Mouse (Mus musculus) brain, embryonic 14.5 days (tissue): ENCODE data around the gene Clk3. TPM values are rescaled to one million over a fixed set of nuclear protein-coding genes. Genes with fewer than 3 reads are reported as not detected.
A peak's percentile ranks its signal among the peaks of the same experiment; 100 is the strongest.

ENCODE experiments used
- DNase-seq: peaks from one replicate; pipeline ENCODE4 v3.0.0-alpha.2; 2011; ENCODE audit warnings: low read depth
- CTCF ChIP-seq: fragments of 200-500 bp; IDR thresholded peaks from 2 replicates; pipeline ENCODE4 v1.5.1; 2012; ENCODE audit warnings: inconsistent platforms, mild to moderate bottlenecking, moderate library complexity, borderline replicate concordance; ENCODE audit not compliant: insufficient read depth, insufficient read length; ENCODE audit errors: extremely low read depth
- POLR2A ChIP-seq: fragments of 200-500 bp; IDR thresholded peaks from 2 replicates; pipeline ENCODE4 v1.6.1; 2012; ENCODE audit warnings: mild to moderate bottlenecking, inconsistent platforms, borderline replicate concordance; ENCODE audit not compliant: poor library complexity, insufficient read depth, insufficient read length, severe bottlenecking; ENCODE audit errors: extremely low read depth
- polyA plus RNA-seq: library from polyadenylated mRNA; depleted of rRNA; stranded (reverse); fragments of >200 nt; gene quantifications from 2 replicates; pipeline ENCODE4 v1.2.3, GENCODE M21; 2012

The Clk3 gene
- polyA plus RNA-seq, 1 experiment = 153 TPM

DNA sequence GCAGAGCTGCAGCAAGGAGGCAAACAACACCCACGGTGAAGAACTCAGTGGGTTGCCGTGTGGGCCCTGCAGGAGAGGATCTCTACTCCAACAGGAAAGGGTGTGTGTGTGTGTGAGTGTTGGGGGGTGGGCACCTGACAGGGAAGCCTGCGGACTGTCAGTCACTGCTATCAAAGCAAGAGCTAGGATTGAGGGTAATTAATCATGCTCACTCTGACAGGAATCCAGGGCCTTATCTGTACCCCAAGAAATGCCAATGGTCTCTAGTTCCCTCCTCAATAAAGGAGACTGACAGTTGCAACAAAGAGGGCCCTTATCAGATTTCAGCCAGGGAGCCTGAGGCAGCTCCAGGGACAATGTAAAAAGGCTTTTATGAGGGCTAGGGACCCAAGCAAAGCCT is 37.4 kb upstream of the Clk3 start:
- no peak for DNase-seq
- TF ChIP-seq POLR2A (no peak), CTCF (no peak)

GRCm38 (mm10) chr9:57800325-57800975 is 34.8 kb upstream of the Clk3 start:
- TF ChIP-seq CTCF = no peak
- no peak for TF ChIP-seq POLR2A
- DNase-seq = no peak

- peak; percentile 68 for DNase-seq
- TF ChIP-seq POLR2A (no peak), CTCF (no peak)
Measured at GRCm38 (mm10) chr9:57798725-57799253, 33.1 kb upstream of the Clk3 start.

- no peak for DNase-seq
- TF ChIP-seq CTCF (no peak), POLR2A (no peak)
Measured at GRCm38 (mm10) chr9:57797456-57797855, 31.8 kb upstream of the Clk3 start.

DNA sequence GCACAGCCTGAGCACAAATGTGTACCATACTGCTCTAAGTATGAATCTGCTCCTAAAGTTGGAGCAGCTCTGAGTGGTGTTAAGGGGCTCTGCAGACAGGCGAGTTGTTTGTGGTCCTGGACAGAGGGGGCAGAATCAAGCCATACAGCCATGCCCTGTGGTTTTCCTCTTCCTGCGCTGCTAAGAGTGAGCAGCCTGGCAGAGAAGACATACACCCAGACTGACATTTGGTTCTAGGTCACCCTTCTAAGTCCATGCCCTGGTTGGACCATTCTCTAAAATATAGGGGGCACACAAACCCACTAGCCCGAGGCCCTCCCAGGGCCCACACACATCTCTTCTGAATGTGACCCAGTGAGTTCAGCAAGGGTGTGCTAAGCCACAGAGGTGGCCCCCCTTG is 24.1 kb upstream of the Clk3 start:
- no peak for DNase-seq
- TF ChIP-seq POLR2A (no peak), CTCF (no peak)

DNA sequence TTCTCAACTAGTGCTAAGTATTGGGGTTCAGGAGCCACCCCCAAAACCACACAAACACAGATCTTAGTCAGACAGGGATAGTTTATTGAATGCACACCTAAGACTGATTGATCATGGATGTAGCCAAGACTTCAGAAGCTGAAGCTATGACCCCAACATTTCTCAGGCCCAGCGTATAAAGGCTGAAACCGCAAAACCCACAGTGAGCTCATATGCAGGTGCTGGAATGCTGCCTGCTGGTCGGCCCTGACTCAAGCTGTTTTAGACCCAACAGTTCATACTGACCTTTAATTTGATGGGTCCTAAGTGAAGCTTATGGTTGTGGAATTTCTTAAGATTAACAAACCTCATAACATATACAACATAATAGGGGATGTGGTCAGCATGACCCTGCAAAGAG is 17.0 kb upstream of the Clk3 start:
- no peak for DNase-seq
- TF ChIP-seq CTCF (no peak), POLR2A (no peak)

- TF ChIP-seq CTCF (no peak), POLR2A (no peak)
- peak; percentile 22 for DNase-seq
Measured at GRCm38 (mm10) chr9:57775736-57776135, 10.1 kb upstream of the Clk3 start.

- no peak for DNase-seq
- TF ChIP-seq CTCF (no peak), POLR2A (no peak)
Measured at GRCm38 (mm10) chr9:57775026-57775425, 9.4 kb upstream of the Clk3 start.

- TF ChIP-seq CTCF (no peak), POLR2A (no peak)
- peak; percentile 23 for DNase-seq
Measured at GRCm38 (mm10) chr9:57774168-57774567, 8.5 kb upstream of the Clk3 start.

DNA sequence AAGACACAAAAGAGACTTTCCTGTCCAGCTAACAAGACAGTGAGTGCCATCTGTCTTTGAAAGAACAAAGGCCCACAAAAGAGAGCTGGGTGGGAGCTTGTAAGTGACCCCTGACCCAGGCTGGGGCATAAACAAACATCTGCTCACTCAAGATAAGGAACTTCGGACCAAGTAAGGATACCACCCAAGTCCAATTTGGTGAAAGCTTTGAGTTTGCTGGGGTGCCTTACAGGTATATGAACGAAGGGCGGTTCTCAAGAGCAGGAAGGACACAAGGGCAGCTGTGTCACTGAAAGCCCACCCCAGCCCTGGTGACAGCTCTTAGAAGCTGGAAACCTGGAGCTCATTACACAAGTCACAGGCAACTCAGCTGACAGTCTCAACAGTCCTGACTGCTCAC is 8.1 kb upstream of the Clk3 start:
- no peak for TF ChIP-seq POLR2A
- no peak for TF ChIP-seq CTCF
- no peak for DNase-seq

- no peak for DNase-seq
- TF ChIP-seq POLR2A = no peak
- no peak for TF ChIP-seq CTCF
Measured at GRCm38 (mm10) chr9:57770836-57771235, 5.2 kb upstream of the Clk3 start.

DNA sequence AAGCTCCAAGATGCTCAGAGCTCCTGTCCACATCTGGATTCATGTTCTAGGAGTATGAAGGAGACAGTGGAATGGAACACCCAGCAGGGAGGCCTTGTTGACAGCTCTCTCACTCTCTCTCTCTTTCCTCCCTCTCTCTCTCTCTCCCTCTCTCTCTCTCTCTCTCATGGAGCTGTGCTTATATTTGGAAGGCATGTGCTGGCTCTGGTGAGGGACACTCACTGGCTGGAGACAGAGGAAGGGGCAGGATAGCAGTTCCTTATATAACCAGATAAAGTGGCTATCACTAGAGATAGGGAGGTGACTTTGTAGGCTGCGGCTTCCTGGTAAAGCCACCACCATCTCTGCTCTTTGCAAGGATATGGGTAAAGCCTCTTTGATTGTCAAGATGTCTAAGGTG is 4.6 kb upstream of the Clk3 start:
- DNase-seq = no peak
- TF ChIP-seq POLR2A = no peak
- TF ChIP-seq CTCF = no peak
